Mouse (Mus musculus) gastrocnemius, adult 2 months (tissue): ENCODE results near the gene Ggn. TPM values are rescaled to one million over a fixed set of nuclear protein-coding genes. Genes with fewer than 3 reads are reported as not detected.
"Not testable (repeated sequence)": the region's sequence is repeated elsewhere in the genome, so short reads cannot be mapped to it uniquely, and the experiment has no call there.

Source experiments
- DNase-seq: peaks from one replicate; pipeline ENCODE4 v3.0.0; 2022
- H3K27ac ChIP-seq: fragments of 200-600 bp; 2 replicates; pipeline ENCODE4 v1.8.1; 2022; ENCODE audit warnings: mild to moderate bottlenecking
- H3K4me3 ChIP-seq: fragments of 200-600 bp; 2 replicates; pipeline ENCODE4 v1.8.1; 2022; ENCODE audit warnings: mild to moderate bottlenecking, moderate library complexity
- CTCF ChIP-seq: fragments of 200-600 bp; IDR thresholded peaks from 2 replicates; pipeline ENCODE4 v1.8.1; 2022; ENCODE audit warnings: antibody characterized with exemption, mild to moderate bottlenecking, moderate library complexity
- intact Hi-C: fragments of 180-260 bp; cut with DNase I; formaldehyde crosslinking; loops from one replicate; pipeline ENCODE4 v1.15.1; 2025
- total RNA-seq, 2 experiments: library from RNA; stranded (reverse); gene quantifications; 2 replicates each; pipeline ENCODE4 v1.2.3; 2021

Ggn gene
- total RNA-seq, 2 experiments from 2014 or later, result 0.14 to 0.20 TPM

GRCm38 (mm10) chr7:29202577-29202976 lies 32.6 kb downstream of the Ggn start:
- DNase-seq, result no peak
- intact Hi-C loops, result no loop called here
- no peak for TF ChIP-seq CTCF
- H3K4me3 ChIP-seq, result no peak overlapping the region
- no peak overlapping the region for H3K27ac ChIP-seq

- intact Hi-C loops, result not testable (repeated sequence)
- H3K27ac ChIP-seq, result peak overlapping the region; percentile 90
- peak; percentile 70 for DNase-seq
- H3K4me3 ChIP-seq, result peak overlapping the region; percentile 79
Measured at GRCm38 (mm10) chr7:29211013-29211412, 41.0 kb downstream of the Ggn start.

- Histone ChIP-seq H3K27ac (peak overlapping the region; percentile 90), H3K4me3 (peak overlapping the region; percentile 79)
- intact Hi-C loops, result loop anchor here (2.0 kb wide), 1 partner anchor 17 kb away; no protein-coding TSS in a partner anchor
- DNase-seq, result peak; percentile 90
- no peak for TF ChIP-seq CTCF
Measured at GRCm38 (mm10) chr7:29211415-29212198, 41.6 kb downstream of the Ggn start.

- intact Hi-C loops, result loop anchor here (2.0 kb wide), 1 partner anchor 17 kb away; no protein-coding TSS in a partner anchor
- peak overlapping the region; percentile 90 for H3K27ac ChIP-seq
- peak overlapping the region; percentile 79 for H3K4me3 ChIP-seq
- TF ChIP-seq CTCF, result no peak
- peak; percentile 28 for DNase-seq
Measured at GRCm38 (mm10) chr7:29212199-29212765, 42.3 kb downstream of the Ggn start.

GRCm38 (mm10) chr7:29212775-29213560 lies 43.0 kb downstream of the Ggn start:
- not testable (repeated sequence) for H3K4me3 ChIP-seq, H3K27ac ChIP-seq, DNase-seq
- intact Hi-C loops, result loop anchor here (2.0 kb wide), 1 partner anchor 16 kb away; no protein-coding TSS in a partner anchor

- TF ChIP-seq CTCF, result no peak
- Histone ChIP-seq H3K27ac (no peak within 1 kb of the TSS), H3K4me3 (no peak within 1 kb of the TSS)
- no peak for DNase-seq
- intact Hi-C loops, result loop anchor here (2.0 kb wide), 1 partner anchor 15 kb away; no protein-coding TSS in a partner anchor
Measured at GRCm38 (mm10) chr7:29213675-29214082, 43.7 kb downstream of the Ggn start, which contains the start of gene Catsperg1. Gene Catsperg1, minus strand, starts transcription at chr7:29214035.

- no peak for TF ChIP-seq CTCF
- H3K27ac ChIP-seq, result no peak overlapping the region
- DNase-seq, result no peak
- intact Hi-C loops, result no loop called here
- no peak overlapping the region for H3K4me3 ChIP-seq
Measured at GRCm38 (mm10) chr7:29214236-29214635, 44.2 kb downstream of the Ggn start.

GRCm38 (mm10) chr7:29214846-29215245 lies 44.8 kb downstream of the Ggn start:
- no peak for DNase-seq
- intact Hi-C loops, result no loop called here
- no peak overlapping the region for H3K4me3 ChIP-seq
- TF ChIP-seq CTCF, result no peak
- no peak overlapping the region for H3K27ac ChIP-seq

Other genes with a start within 250 kb of the Ggn start
- 10 to 100 TPM; 27.1 to 40.2 TPM for gene Actn4, start 207.9 kb upstream of the Ggn start, total RNA-seq
- gene Eif3k, start 188.3 kb upstream of the Ggn start, total RNA-seq, result 100 to 1,000 TPM; 122 to 141 TPM
- under 1 TPM; 0.25 to 0.33 TPM for gene Map4k1, start 188.2 kb upstream of the Ggn start, total RNA-seq
- gene Ryr1, start 45.0 kb upstream of the Ggn start, total RNA-seq, result 1,000 to 10,000 TPM; 1,499 to 2,077 TPM
- under 1 TPM; 0.61 to 0.84 TPM for gene Rasgrp4, start 35.4 kb upstream of the Ggn start, total RNA-seq
- 10 to 100 TPM; 10.2 to 11.5 TPM for gene Fam98c, start 14.0 kb upstream of the Ggn start, total RNA-seq
- gene Spred3, start 201 bp downstream of the Ggn start, total RNA-seq, result 1 to 10 TPM; 1.0 to 1.6 TPM
- 100 to 1,000 TPM; 142 to 228 TPM for gene Psmd8, start 10.5 kb downstream of the Ggn start, total RNA-seq
- gene Catsperg1, start 43.8 kb downstream of the Ggn start, total RNA-seq, result under 1 TPM; 0.08 to 0.23 TPM
- 1 to 10 TPM in 1 of 2 experiments, under 1 TPM in 1; 0.61 to 1.4 TPM for gene Kcnk6, start 62.3 kb downstream of the Ggn start, total RNA-seq
- gene Yif1b, start 68.1 kb downstream of the Ggn start, total RNA-seq, result 10 to 100 TPM; 35.9 to 46.6 TPM
- under 1 TPM; 0.64 to 0.81 TPM for gene 2200002D01Rik, start 78.3 kb downstream of the Ggn start, total RNA-seq
- 1 to 10 TPM; 4.7 to 6.0 TPM for gene Spint2, start 111.7 kb downstream of the Ggn start, total RNA-seq
- gene Ppp1r14a, start 119.1 kb downstream of the Ggn start, total RNA-seq, result 1 to 10 TPM; 3.8 to 4.5 TPM
- 1 to 10 TPM in 1 of 2 experiments, under 1 TPM in 1; 0.86 to 2.6 TPM for gene Dpf1, start 133.7 kb downstream of the Ggn start, total RNA-seq